Mouse (Mus musculus): Measurements from ENCODE around the gene Sipa1l1. TPM values are rescaled to one million over a fixed set of nuclear protein-coding genes. Genes with fewer than 3 reads are reported as not detected.
"Not testable (repeated sequence)": the region's sequence is repeated elsewhere in the genome, so short reads cannot be mapped to it uniquely, and the experiment has no call there.

Gene Sipa1l1
- polyA plus RNA-seq, 1 experiment from 2014 or later = 37.3 TPM

DNA sequence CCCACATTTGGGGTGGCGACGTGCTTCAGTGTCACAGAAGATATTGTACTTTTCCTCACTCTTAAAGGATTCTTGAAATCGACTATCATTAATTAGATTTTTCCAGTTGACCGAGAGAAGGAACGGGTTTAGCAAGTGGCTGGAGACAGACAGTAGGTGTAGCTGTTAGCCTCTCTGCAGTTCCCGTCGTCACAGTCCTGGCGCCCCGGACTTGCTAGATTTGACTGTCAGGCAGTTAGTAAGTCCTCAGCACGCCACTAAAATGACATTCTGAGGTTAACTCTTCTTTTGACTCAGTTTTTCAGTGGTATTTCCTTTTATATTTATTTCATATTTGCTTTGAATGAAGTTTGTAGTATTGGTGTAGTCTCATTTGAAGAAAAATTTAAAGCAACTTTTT is 2.5 kb downstream of the Sipa1l1 start:
- 19% methylated on average over 10 of the region's 10 CpGs for WGBS
- H3K27ac ChIP-seq (ENCODE audit: low read length) = peak overlapping the region; percentile 94
- peak overlapping the region; percentile 75 for H3K4me2 ChIP-seq (replicated peaks; ENCODE audit: low read depth, low read length)
- H3K4me3 ChIP-seq (ENCODE audit: low read length) = peak overlapping the region; percentile 92
- peaks cover 27% of the 10 kb centered on the region for H3K4me1 ChIP-seq (ENCODE audit: insufficient read depth, low read length)
- H3K9me3 ChIP-seq (ENCODE audit: low read length) = no peaks in the 10 kb centered on the region
- H3K9ac ChIP-seq (replicated peaks; ENCODE audit: low read length) = peak overlapping the region; percentile 93
- no peak for ATAC-seq (ENCODE audit: low FRiP score, low TSS enrichment)
- no peaks in the 10 kb centered on the region for H3K36me3 ChIP-seq (ENCODE audit: insufficient read depth, low read length)
- H3K27me3 ChIP-seq (ENCODE audit: insufficient read depth, low read length) = peaks cover 2% of the 10 kb centered on the region; the same call in 1 of the 2 replicates

DNA sequence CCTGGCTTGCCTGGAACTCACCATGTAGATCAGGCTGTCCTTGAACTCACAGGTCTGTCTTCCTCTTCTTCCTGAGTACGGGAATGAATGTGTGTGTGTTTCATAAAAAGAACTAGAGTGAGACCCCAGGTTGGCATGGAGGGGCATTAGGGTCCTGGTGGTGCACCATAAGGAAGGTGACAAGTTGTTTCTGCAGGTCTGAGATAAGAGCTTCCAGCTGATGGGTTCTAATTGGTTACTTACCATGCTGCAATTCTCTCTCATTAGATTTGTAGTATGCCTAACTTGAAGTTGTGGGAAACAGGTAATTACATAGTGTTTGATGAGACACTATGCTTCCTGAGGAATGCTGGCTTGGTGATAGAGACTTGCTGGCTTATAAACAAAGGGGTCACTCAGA is 4.5 kb downstream of the Sipa1l1 start:
- no peak overlapping the region for H3K9ac ChIP-seq (replicated peaks; ENCODE audit: low read length)
- no peaks in the 10 kb centered on the region for H3K27me3 ChIP-seq (ENCODE audit: insufficient read depth, low read length)
- H3K27ac ChIP-seq (ENCODE audit: low read length) = no peak overlapping the region
- H3K4me1 ChIP-seq (ENCODE audit: insufficient read depth, low read length) = peaks cover 23% of the 10 kb centered on the region
- H3K9me3 ChIP-seq (ENCODE audit: low read length) = no peaks in the 10 kb centered on the region
- H3K4me2 ChIP-seq (replicated peaks; ENCODE audit: low read depth, low read length) = no peak overlapping the region
- ATAC-seq (ENCODE audit: low FRiP score, low TSS enrichment) = no peak
- no peak overlapping the region for H3K4me3 ChIP-seq (ENCODE audit: low read length)
- 70% methylated on average over 1 of the region's 1 CpGs for WGBS
- no peaks in the 10 kb centered on the region for H3K36me3 ChIP-seq (ENCODE audit: insufficient read depth, low read length)

DNA sequence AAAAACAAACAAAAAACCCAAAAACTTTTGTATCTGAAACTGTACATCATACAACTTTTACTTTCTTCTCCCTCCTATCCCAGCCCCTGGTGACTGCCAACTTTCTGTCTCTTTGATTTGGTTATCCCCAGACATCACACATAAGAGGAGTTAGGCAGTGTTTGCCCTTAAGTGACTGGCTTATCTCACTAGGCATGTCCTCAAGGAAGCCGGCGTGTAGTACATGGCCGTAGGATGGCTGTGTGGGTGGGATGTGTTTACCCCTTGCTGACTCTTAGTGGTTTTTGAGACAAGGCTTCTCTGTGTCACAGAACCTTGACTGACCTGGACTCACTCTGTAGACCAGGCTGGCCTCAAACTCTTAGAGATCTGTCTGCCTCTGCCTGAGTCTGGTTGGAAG is 6.6 kb downstream of the Sipa1l1 start:
- H3K4me1 ChIP-seq (ENCODE audit: insufficient read depth, low read length) = peaks cover 22% of the 10 kb centered on the region
- no peak overlapping the region for H3K4me3 ChIP-seq (ENCODE audit: low read length)
- 75% methylated on average over 3 of the region's 3 CpGs for WGBS
- no peak overlapping the region for H3K4me2 ChIP-seq (replicated peaks; ENCODE audit: low read depth, low read length)
- H3K27me3 ChIP-seq (ENCODE audit: insufficient read depth, low read length) = no peaks in the 10 kb centered on the region
- no peaks in the 10 kb centered on the region for H3K9me3 ChIP-seq (ENCODE audit: low read length)
- no peak for ATAC-seq (ENCODE audit: low FRiP score, low TSS enrichment)
- no peak overlapping the region for H3K9ac ChIP-seq (replicated peaks; ENCODE audit: low read length)
- H3K36me3 ChIP-seq (ENCODE audit: insufficient read depth, low read length) = no peaks in the 10 kb centered on the region
- no peak overlapping the region for H3K27ac ChIP-seq (ENCODE audit: low read length)

DNA sequence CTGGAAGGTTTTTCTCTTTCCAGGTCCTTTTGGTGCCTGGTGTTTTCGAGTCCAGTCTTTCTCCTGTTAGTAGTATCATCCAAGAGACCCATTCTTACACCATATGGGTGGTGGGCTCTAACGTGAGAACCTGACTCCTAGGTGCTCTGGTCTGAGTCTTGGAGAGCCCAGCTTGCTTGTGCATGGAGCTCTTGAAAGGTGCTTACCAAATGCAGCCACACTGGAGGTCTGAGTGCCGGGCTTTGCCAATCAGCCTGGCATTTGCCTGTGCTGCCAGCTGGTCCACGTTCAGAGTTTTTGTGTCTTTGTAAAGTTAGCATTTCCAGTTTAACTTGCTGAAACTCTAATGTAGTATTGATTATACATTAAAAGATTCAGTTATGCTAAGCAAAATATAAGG is 9.5 kb downstream of the Sipa1l1 start:
- Histone ChIP-seq H3K9me3 (ENCODE audit: low read length) (peaks cover 7% of the 10 kb centered on the region; the same call in 1 of the 2 replicates), H3K27me3 (ENCODE audit: insufficient read depth, low read length) (no peaks in the 10 kb centered on the region), H3K4me1 (ENCODE audit: insufficient read depth, low read length) (peaks cover 11% of the 10 kb centered on the region), H3K4me3 (ENCODE audit: low read length) (no peak overlapping the region), H3K4me2 (replicated peaks; ENCODE audit: low read depth, low read length) (no peak overlapping the region), H3K36me3 (ENCODE audit: insufficient read depth, low read length) (peaks cover 19% of the 10 kb centered on the region), H3K9ac (replicated peaks; ENCODE audit: low read length) (no peak overlapping the region), H3K27ac (ENCODE audit: low read length) (no peak overlapping the region)
- WGBS = 80% methylated on average over 4 of the region's 4 CpGs
- ATAC-seq (ENCODE audit: low FRiP score, low TSS enrichment) = no peak

DNA sequence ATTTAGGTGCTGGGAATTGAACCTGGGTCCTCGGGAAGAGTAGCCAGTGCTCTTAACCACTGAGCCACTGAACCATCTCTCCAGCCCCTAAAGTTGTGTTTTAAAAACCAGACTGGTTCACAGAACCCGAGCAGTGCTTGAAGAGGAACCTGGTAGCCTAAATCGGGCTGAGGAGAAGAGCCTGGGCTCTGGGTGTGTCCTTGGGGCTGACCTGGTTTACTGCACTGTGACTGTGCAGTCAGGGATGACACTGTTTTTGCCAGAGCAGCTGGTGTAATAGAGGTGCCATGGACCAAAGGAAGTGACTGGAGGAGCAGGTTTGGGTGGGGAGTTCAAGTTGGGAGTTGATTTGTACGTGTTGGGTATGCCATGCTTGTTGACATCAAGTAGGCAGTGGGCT is 10.5 kb downstream of the Sipa1l1 start:
- H3K27ac ChIP-seq (ENCODE audit: low read length) = no peak overlapping the region
- H3K27me3 ChIP-seq (ENCODE audit: insufficient read depth, low read length) = no peaks in the 10 kb centered on the region
- no peak for ATAC-seq (ENCODE audit: low FRiP score, low TSS enrichment)
- WGBS = 83% methylated on average over 4 of the region's 4 CpGs
- peaks cover 19% of the 10 kb centered on the region for H3K36me3 ChIP-seq (ENCODE audit: insufficient read depth, low read length)
- H3K4me2 ChIP-seq (replicated peaks; ENCODE audit: low read depth, low read length) = no peak overlapping the region
- H3K9ac ChIP-seq (replicated peaks; ENCODE audit: low read length) = no peak overlapping the region
- 0 out of 2 replicates have a peak, but pooled peaks cover 2% of the 10 kb centered on the region for H3K4me1 ChIP-seq (ENCODE audit: insufficient read depth, low read length)
- peaks cover 7% of the 10 kb centered on the region; the same call in 1 of the 2 replicates for H3K9me3 ChIP-seq (ENCODE audit: low read length)
- H3K4me3 ChIP-seq (ENCODE audit: low read length) = no peak overlapping the region

DNA sequence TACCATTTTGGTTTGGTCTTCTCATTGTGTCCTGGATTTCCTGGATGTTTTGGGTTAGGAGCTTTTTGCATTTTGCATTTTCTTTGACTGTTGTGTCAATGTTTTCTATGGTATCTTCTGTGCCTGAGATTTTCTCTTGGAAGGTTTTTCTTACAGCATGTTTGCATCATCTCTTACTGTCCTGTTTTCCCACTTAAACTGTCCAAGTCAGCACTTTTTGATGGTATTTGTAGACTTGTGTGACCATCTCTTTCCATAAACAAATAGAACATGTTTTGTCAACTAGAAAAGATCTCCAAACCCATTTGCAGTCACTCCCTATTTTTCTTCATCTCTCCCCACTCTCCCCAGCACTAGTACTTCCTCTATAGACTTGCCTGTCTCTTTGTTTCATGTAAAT is 17.0 kb downstream of the Sipa1l1 start:
- not testable (repeated sequence) for ATAC-seq (ENCODE audit: low FRiP score, low TSS enrichment); H3K27ac ChIP-seq (ENCODE audit: low read length); H3K4me3 ChIP-seq (ENCODE audit: low read length); H3K9me3 ChIP-seq (ENCODE audit: low read length); H3K4me2 ChIP-seq (replicated peaks; ENCODE audit: low read depth, low read length); H3K27me3 ChIP-seq (ENCODE audit: insufficient read depth, low read length); H3K9ac ChIP-seq (replicated peaks; ENCODE audit: low read length)
- Histone ChIP-seq H3K36me3 (ENCODE audit: insufficient read depth, low read length) (peaks cover 17% of the 10 kb centered on the region), H3K4me1 (ENCODE audit: insufficient read depth, low read length) (peaks cover 44% of the 10 kb centered on the region)

DNA sequence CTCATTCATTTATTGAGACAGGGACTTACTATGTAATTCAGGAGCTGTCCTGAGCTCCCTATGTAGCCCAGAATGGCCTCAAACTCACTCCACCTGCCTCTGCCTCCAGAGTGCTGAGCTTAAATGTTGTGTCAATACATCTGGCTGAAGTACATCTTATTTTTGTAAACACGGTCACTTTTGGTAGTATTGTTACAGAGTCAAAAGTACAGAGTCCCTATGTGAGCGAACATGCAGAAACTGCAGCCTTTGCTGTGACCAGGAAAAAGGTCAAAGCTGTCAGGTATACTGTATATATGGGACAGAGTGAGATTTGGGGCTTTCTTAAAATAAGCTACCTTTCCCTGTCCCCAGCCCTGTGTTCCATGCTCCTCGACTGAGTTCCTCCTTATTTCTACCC is 17.6 kb downstream of the Sipa1l1 start:
- 68% methylated on average over 3 of the region's 3 CpGs for WGBS
- H3K9me3 ChIP-seq (ENCODE audit: low read length) = 0 out of 2 replicates have a peak, but pooled peaks cover 7% of the 10 kb centered on the region
- H3K9ac ChIP-seq (replicated peaks; ENCODE audit: low read length) = 0 out of 2 replicates have a peak overlapping the region, but pooled peaks have one; percentile 1
- ATAC-seq (ENCODE audit: low FRiP score, low TSS enrichment) = no peak
- peaks cover 11% of the 10 kb centered on the region; the same call in 1 of the 2 replicates for H3K36me3 ChIP-seq (ENCODE audit: insufficient read depth, low read length)
- no peak overlapping the region for H3K4me3 ChIP-seq (ENCODE audit: low read length)
- H3K4me2 ChIP-seq (replicated peaks; ENCODE audit: low read depth, low read length) = no peak overlapping the region
- peaks cover 44% of the 10 kb centered on the region for H3K4me1 ChIP-seq (ENCODE audit: insufficient read depth, low read length)
- H3K27me3 ChIP-seq (ENCODE audit: insufficient read depth, low read length) = no peaks in the 10 kb centered on the region
- peak overlapping the region; percentile 31; the same call in 1 of the 2 replicates for H3K27ac ChIP-seq (ENCODE audit: low read length)

DNA sequence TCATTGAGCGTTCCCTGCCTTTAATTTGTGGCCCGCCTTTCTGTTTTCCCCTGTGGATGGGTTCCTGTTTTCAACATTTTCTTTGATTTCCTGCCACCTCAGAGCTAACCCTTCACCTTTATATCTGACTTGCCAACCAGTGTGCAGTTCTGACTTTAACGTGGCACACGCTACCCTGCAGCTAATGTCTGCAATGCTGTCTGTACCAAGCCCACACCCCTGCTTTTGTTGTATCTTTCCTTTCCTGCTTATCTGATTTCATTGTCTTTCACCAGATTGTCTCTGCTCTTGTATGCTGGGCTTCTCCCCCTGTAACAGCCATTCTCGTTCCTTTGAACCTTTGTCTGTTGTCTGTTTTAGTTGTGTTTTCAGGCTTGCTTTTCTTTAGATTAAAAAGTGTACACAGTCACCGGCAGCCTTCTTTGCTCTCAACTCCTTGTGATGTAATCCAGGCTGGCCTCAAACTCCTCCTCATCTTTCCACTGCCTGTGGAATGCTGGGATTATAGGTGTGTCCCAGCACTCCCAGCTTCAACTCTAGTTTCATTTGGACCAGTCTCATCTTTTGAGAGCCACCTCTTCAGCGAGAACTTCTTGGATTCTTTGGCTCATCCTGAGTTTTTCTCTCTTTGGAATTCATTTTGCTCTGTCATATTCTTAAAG is 18.2 kb downstream of the Sipa1l1 start:
- no peak overlapping the region for H3K4me2 ChIP-seq (replicated peaks; ENCODE audit: low read depth, low read length)
- no peak overlapping the region for H3K4me3 ChIP-seq (ENCODE audit: low read length)
- no peaks in the 10 kb centered on the region for H3K27me3 ChIP-seq (ENCODE audit: insufficient read depth, low read length)
- H3K36me3 ChIP-seq (ENCODE audit: insufficient read depth, low read length) = peaks cover 6% of the 10 kb centered on the region; the same call in 1 of the 2 replicates
- H3K9me3 ChIP-seq (ENCODE audit: low read length) = 0 out of 2 replicates have a peak, but pooled peaks cover 3% of the 10 kb centered on the region
- ATAC-seq (ENCODE audit: low FRiP score, low TSS enrichment) = no peak
- H3K27ac ChIP-seq (ENCODE audit: low read length) = peak overlapping the region; percentile 31; the same call in 1 of the 2 replicates
- 0 out of 2 replicates have a peak overlapping the region, but pooled peaks have one; percentile 1 for H3K9ac ChIP-seq (replicated peaks; ENCODE audit: low read length)
- 57% methylated on average over 7 of the region's 7 CpGs for WGBS
- peaks cover 45% of the 10 kb centered on the region for H3K4me1 ChIP-seq (ENCODE audit: insufficient read depth, low read length)

DNA sequence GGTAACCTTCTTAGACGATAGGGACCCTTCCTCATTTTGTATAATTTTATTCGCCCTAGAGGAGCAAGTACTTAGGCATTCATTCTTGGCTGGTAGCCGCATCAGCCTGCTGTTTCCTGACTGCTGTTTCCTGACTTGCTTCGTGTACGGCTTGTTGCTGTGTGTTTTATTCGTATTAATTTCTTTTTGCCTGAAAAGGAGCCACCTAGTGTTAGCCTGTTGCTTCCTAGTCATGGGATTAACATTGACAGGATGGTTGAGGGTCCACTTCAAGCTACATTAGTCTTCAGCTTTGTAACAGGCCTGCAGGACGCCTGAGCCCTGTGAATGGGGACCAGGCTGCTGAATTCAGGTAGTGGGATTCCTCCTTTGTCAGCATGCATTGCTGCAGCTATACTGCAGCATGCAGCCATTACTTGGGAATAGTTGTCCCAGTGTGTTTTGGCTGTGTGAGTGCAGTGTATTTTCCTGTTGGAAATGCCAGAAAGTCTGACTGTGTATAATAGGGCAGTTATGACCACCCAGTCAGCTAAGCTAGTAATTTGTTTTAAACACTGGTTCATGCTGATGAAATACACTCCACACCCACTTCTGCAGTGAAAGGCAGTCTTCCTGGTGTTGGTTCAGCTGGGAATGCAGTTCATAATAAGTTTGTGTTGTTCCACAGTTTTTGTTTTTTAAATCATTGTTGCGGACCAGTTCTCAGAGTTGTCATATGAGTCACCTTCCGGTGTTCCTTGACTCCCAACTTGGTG is 19.4 kb downstream of the Sipa1l1 start:
- no peak for ATAC-seq (ENCODE audit: low FRiP score, low TSS enrichment)
- peak overlapping the region; percentile 76 for H3K27ac ChIP-seq (ENCODE audit: low read length)
- peaks cover 52% of the 10 kb centered on the region for H3K4me1 ChIP-seq (ENCODE audit: insufficient read depth, low read length)

More for the DNA sequence above, 19.4 kb downstream of the Sipa1l1 start:
- Histone ChIP-seq H3K27me3 (ENCODE audit: insufficient read depth, low read length) (no peaks in the 10 kb centered on the region), H3K36me3 (ENCODE audit: insufficient read depth, low read length) (no peaks in the 10 kb centered on the region), H3K9ac (replicated peaks; ENCODE audit: low read length) (no peak overlapping the region), H3K4me2 (replicated peaks; ENCODE audit: low read depth, low read length) (0 out of 2 replicates have a peak overlapping the region, but pooled peaks have one; percentile 10), H3K9me3 (ENCODE audit: low read length) (no peaks in the 10 kb centered on the region), H3K4me3 (ENCODE audit: low read length) (no peak overlapping the region)
- WGBS = 47% methylated on average over 9 of the region's 9 CpGs
